Mouse (Mus musculus): ENCODE measurements around the gene AK157302. TPM values are rescaled to one million over a fixed set of nuclear protein-coding genes. Genes with fewer than 3 reads are reported as not detected.

Gene AK157302
- total RNA-seq (2023), result 6.7 to 8.4 TPM (median 7.2 TPM) in 4 replicates

DNA sequence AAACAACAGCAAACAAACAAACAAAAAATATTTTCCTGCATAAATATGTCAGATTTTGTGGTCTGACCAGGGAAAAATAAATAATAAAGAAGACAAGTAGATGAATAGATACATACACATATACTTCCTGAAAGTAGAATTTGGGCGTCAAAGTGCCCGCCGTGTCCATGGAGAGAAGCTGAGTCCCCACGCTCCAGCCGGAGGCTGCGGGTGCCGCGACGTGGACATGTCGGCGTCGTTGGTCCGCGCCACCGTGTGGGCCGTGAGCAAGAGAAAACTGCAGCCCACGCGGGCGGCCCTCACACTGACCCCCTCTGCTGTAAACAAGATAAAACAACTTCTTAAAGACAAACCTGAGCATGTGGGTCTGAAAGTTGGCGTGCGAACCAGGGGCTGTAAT lies at the start of gene AK157302:
Gene AK157302 (plus strand): TSS at position 144 of the 400 bp plus-strand sequence.

DNA sequence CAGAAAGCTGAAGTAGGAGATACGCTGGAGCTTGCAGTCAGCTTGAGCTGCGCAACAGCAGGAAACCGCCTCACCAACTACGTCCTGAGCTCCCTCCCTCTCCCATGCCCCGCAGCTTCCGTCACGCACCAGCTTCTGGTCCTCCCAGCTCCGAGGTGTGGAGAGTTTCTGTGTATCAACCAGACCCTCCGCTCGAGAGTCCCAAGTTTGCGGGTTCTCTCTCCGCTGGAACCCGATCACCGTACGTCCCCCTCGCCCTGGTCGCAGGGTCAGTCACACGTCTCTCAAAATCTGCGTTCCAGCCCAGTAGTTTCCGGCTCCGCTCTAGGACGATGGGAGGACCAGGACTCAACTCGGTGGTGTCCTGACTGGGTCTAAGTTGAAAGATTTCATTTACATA lies 41.6 kb upstream of the AK157302 start, which contains the start of gene Zscan26:
Gene Zscan26 (minus strand): TSS at position 282 of the 400 bp plus-strand sequence.

DNA sequence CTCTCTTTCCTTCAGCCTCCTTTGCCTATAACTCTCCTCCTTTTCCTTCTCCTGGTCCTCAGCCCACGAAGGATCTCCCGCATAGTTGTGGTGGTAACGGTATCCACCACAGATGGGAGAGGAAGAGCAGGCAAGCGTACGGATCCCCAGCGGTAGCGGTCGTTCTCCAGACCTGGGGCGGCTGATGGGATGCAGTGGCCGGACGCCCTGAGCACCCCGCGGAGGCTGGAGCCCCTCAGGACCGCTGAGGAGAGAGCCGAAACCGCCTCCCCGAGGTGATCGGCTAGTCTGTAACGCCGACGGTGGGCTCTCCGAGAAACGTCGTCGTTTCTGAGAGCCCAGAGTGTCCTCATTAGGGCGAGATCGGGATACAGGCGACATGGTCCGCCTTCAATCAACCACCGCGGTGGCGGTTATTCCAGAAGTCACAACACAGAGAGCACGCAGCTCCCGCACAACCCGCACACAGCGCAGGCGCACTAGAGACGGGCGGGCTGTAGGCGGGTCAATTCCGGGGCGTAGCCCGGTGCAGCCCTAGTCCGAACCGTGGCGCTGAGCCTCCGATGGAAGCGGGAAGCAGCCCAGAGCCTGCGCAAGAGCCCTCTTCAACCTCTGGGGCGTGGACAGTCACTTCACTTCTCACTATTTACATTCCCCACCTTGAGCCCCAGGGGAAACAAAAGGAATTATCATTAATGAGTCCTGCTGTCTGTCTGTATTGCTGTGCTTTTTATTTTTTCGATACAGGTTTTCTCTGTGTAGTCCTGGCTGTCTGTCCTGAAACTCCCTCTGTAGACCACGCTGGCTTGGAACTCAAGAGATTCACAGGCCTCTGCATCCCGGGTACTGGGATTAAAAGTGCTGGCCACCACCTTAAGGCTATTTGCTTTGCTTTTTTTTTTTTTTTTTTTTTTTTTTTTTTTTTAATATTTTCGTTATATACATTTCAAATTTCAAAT lies 26.7 kb upstream of the AK157302 start, which contains the start of gene Nkapl:
Gene Nkapl (minus strand): TSS at position 449 of the 959 bp plus-strand sequence.

DNA sequence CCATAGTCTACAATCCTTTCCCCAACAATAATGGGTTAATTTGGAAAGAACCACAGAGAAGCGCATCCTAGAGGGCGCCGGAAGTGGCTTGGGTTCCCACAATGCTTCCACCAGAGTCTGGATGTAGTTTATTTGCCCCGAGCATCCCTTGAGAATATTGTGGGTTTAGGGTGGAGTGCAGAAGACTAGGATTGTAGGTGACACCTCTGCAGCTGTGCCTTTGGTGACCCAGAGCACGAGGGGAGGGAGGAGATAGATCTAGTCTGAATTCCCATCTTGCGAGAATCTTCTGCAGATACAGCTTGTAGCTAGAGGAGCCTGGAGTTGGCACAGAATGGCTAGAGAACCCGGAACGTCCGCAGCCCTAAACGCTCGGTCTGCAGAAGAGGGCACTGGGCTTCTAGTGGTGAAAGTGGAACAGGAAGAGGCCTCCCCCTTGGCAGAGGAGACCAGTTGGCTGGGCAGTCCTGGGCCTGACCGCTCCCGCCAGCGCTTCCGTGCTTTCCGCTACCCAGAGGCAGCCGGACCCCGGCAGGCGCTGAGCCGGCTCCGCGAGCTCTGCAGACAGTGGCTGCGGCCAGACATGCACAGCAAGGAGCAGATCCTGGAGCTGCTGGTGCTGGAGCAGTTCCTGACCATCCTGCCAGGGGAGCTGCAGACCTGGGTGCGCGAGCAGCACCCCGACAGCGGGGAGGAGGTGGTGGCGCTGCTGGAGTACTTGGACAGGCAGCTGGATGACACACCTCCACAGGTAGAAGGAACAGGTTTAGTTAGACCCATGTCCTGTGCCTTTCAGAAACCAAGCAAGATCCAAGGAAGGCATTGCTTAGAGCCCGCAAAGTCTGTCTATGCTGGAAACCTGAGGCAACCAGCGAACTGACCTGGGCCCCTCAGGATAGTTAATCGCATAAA lies 16.0 kb upstream of the AK157302 start, which contains the start of the genes Zkscan4 and Gm10065:
Gene Zkscan4 (plus strand): TSS at position 149 of the 912 bp plus-strand sequence.
Gene Gm10065 (minus strand): TSS at position 683 of the 912 bp plus-strand sequence.

DNA sequence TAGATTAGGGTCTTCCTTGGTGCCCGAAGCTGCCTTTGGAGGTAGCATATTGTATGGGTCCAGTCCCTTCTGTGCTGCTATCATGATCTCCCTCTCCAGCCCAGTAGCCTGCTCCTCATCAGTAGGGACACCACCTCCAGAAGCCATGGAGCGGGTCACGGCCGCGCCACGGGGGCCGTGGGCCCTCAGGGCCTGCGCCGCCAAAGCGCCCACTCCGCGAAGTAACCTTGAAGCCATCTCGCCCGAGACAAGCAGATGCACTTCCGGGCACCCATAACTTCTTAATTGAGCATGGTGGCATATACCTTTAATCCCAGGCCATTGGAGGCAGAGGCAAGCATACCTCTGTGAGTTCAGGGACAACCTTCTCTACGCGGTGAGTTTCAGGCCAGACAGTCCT lies 6.2 kb downstream of the AK157302 start, which contains the start of gene Gm11273:
Gene Gm11273 (minus strand): TSS at position 237 of the 400 bp plus-strand sequence.

DNA sequence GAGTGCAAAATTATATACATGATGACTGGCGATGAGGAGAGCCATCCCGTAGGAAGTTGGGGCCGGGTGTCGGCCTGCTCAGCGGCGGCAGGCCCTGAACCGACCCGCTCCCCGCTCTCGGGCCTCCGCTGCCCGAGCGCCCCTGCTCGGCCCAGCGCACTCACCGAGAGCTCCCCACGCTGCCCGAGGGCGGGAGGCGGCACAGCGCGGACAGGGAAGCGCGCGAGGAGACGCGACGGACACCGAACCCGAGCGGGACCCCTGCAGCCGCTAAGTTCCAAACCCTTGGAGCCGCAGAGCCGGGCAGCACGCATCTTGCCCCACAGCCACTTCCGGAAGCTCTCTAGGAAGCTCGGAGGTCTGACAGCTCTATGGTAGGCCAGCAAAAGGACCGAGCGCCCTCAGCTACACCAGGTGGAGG lies 35.8 kb downstream of the AK157302 start, which contains the start of gene Zkscan8:
Gene Zkscan8 (minus strand): TSS at position 340 of the 421 bp plus-strand sequence.

DNA sequence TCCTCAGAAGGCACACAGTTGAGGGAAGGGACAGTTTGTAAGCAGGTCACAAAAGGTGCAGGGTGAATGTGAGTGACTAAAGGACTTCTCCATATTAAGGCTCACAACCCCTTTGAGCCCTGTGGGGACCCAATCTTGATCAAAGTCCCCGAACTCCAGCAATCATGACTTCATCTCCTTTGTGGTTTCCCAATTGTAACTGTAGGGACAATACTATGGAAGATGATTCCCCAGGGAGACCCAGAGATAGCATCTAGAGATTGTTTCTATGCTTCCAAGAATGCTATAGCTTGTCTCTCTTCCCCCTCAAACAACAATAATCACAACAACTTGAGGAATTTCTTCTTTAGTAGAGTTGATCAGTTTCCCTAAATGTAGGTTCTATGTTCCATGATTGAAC lies 47.7 kb downstream of the AK157302 start, which contains the start of gene Olfr1366:
Gene Olfr1366 (minus strand): TSS at position 101 of the 400 bp plus-strand sequence.

Other genes starting within 250 kb of the AK157302 start
- not detected in 4 replicates for gene Gpx5, start 202.5 kb upstream of the AK157302 start, total RNA-seq (2023)
- gene Gpx6, start 183.1 kb upstream of the AK157302 start, total RNA-seq (2023), result not detected in 4 replicates
- gene Olfr1367, start 148.3 kb upstream of the AK157302 start, total RNA-seq (2023), result not detected in 4 replicates
- 0.75 to 1.9 TPM (median 1.4 TPM) in 4 replicates for gene Zscan12, start 132.4 kb upstream of the AK157302 start, total RNA-seq (2023)
- gene Zkscan3, start 92.5 kb upstream of the AK157302 start, total RNA-seq (2023), result 49.3 to 57.9 TPM (median 53.2 TPM) in 4 replicates
- 0.36 to 0.76 TPM (median 0.46 TPM) in 3 of 4 replicates, not detected in the other for gene Pgbd1, start 54.2 kb upstream of the AK157302 start, total RNA-seq (2023)
- 36.6 to 38.1 TPM (median 37.6 TPM) in 4 replicates for gene Zscan26, start 41.5 kb upstream of the AK157302 start, total RNA-seq (2023)
- not detected in 4 replicates for gene Nkapl, start 26.7 kb upstream of the AK157302 start, total RNA-seq (2023)
- gene Zkscan4, start 16.3 kb upstream of the AK157302 start, total RNA-seq (2023), result not detected in 4 replicates
- gene Gm10065, start 15.8 kb upstream of the AK157302 start, total RNA-seq (2023), result not detected in 4 replicates
- 10.4 to 24.0 TPM (median 18.4 TPM) in 4 replicates for gene Gm11273, start 6.2 kb downstream of the AK157302 start, total RNA-seq (2023)
- 7.7 to 11.4 TPM (median 10.3 TPM) in 4 replicates for gene Zkscan8, start 35.9 kb downstream of the AK157302 start, total RNA-seq (2023)
- not detected in 4 replicates for gene Olfr1366, start 47.6 kb downstream of the AK157302 start, total RNA-seq (2023)
- gene Olfr1535, start 64.7 kb downstream of the AK157302 start, total RNA-seq (2023), result not detected in 4 replicates
- gene Olfr1364, start 86.5 kb downstream of the AK157302 start, total RNA-seq (2023), result not detected in 4 replicates
- not detected in 4 replicates for gene Olfr1362, start 118.8 kb downstream of the AK157302 start, total RNA-seq (2023)
- gene Olfr11, start 147.3 kb downstream of the AK157302 start, total RNA-seq (2023), result not detected in 4 replicates
- gene Olfr1361, start 168.2 kb downstream of the AK157302 start, total RNA-seq (2023), result not detected in 4 replicates
- not detected in 4 replicates for gene Olfr1360, start 182.2 kb downstream of the AK157302 start, total RNA-seq (2023)
- gene Olfr1359, start 202.9 kb downstream of the AK157302 start, total RNA-seq (2023), result not detected in 4 replicates
- gene Hist1h2bl, start 220.9 kb downstream of the AK157302 start, total RNA-seq (2023), result 60.5 to 95.6 TPM (median 91.5 TPM) in 4 replicates
- gene Hist1h2ai, start 221.2 kb downstream of the AK157302 start, total RNA-seq (2023), result 86.2 to 128 TPM (median 105 TPM) in 4 replicates
- 124 to 146 TPM (median 132 TPM) in 4 replicates for gene Hist1h3h, start 222.4 kb downstream of the AK157302 start, total RNA-seq (2023)
- 7.8 to 14.0 TPM (median 11.2 TPM) in 4 replicates for gene Hist1h2bm, start 226.8 kb downstream of the AK157302 start, total RNA-seq (2023)
- gene Hist1h4j, start 239.8 kb downstream of the AK157302 start, total RNA-seq (2023), result 13.5 to 16.8 TPM (median 15.9 TPM) in 4 replicates